Mouse (Mus musculus) hindbrain, embryonic 13.5 days (tissue): Measurements from ENCODE around the gene Atpif1. TPM values are rescaled to one million over a fixed set of nuclear protein-coding genes. Genes with fewer than 3 reads are reported as not detected.

Source experiments
- ATAC-seq: fragments of 200-750 bp; cut with Nextera tagmentation; 2 replicates; pipeline ENCODE4 v1.8.0; 2017; ENCODE audit warnings: moderate TSS enrichment; ENCODE audit not compliant: low FRiP score
- H3K27ac ChIP-seq: fragments of 300-500 bp; sonication (generic); 2 replicates; pipeline ENCODE4 v1.5.1; 2015; ENCODE audit warnings: inconsistent platforms, mild to moderate bottlenecking, moderate library complexity
- H3K27me3 ChIP-seq: fragments of 300-500 bp; sonication (generic); 2 replicates; pipeline ENCODE4 v1.6.1; 2015; ENCODE audit warnings: mild to moderate bottlenecking, inconsistent platforms
- H3K36me3 ChIP-seq: fragments of 300-500 bp; sonication (generic); 2 replicates; pipeline ENCODE4 v1.6.1; 2015; ENCODE audit warnings: mild to moderate bottlenecking, inconsistent platforms
- H3K4me1 ChIP-seq: fragments of 300-500 bp; sonication (generic); replicated peaks from 2 replicates; pipeline ENCODE4 v1.6.1; 2015; ENCODE audit warnings: inconsistent platforms
- H3K4me2 ChIP-seq: fragments of 300-500 bp; sonication (generic); 2 replicates; pipeline ENCODE4 v1.6.1; 2015; ENCODE audit warnings: inconsistent platforms, mild to moderate bottlenecking, moderate library complexity
- H3K4me3 ChIP-seq: fragments of 300-500 bp; sonication (generic); 2 replicates; pipeline ENCODE4 v1.5.1; 2015; ENCODE audit warnings: mild to moderate bottlenecking, inconsistent platforms
- H3K9ac ChIP-seq: fragments of 300-500 bp; sonication (generic); 2 replicates; pipeline ENCODE4 v1.6.1; 2015; ENCODE audit warnings: mild to moderate bottlenecking, inconsistent platforms
- H3K9me3 ChIP-seq: fragments of 300-500 bp; sonication (generic); 2 replicates; pipeline ENCODE4 v1.6.1; 2016; ENCODE audit warnings: inconsistent platforms
- WGBS: fragments of 180-500 bp; shearing (Covaris S2); methylation state at CpG from one replicate; pipeline ENCODE4 v1.1.7; 2015; 5-methylcytosine and 5-hydroxymethylcytosine counted together
- polyA plus RNA-seq: library from polyadenylated mRNA; unstranded; fragments of >200 nt; fragmentation: Nextera tagmentation; extraction: Ambion mirVana; gene quantifications from 2 replicates; pipeline ENCODE4 v1.2.1, GENCODE M21; 2015

The Atpif1 gene
- polyA plus RNA-seq, 1 experiment from 2014 or later, result 1,428 TPM

DNA sequence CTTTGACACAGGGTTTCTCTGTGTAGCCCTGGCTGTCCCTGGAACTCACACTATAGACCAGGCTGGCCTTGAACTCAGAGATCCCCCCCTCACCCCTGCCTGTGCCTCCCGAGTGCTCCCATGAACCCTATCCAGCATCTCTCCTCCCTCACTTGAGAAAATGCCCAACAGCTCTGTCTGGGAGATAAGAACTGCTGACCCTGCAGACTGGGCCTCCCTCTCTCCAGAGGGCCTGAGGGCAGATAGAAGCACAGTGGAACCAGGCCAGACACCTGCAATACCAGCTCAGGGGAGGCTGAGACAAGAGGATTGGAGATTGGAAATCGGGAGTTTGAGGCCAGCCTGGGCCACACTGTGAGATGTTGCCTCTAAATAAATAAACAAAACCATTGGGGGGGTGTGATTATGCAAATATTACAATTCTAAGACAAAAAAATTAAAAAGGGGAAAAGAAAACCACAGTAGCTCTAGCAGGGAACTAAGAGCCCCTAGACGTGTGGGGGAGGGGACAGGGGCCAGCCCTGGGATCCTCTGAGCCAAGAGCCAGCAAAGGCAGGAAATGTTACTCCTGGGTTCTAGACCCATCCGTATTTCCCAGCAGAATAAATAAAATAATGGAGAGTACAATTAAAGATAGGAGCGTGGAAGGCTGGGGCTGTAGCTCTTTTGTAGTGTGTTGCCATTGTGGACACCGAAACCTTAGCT lies 28.3 kb downstream of the Atpif1 start:
- H3K27ac ChIP-seq, result no peak overlapping the region
- no peaks in the 10 kb centered on the region for H3K27me3 ChIP-seq
- WGBS, result 59% methylated on average over 6 of the region's 6 CpGs
- no peak overlapping the region for H3K9ac ChIP-seq
- no peaks in the 10 kb centered on the region for H3K36me3 ChIP-seq
- ATAC-seq, result no peak
- no peaks in the 10 kb centered on the region for H3K9me3 ChIP-seq
- peaks cover 19% of the 10 kb centered on the region for H3K4me1 ChIP-seq
- H3K4me2 ChIP-seq, result no peak overlapping the region
- no peak overlapping the region for H3K4me3 ChIP-seq

- no peak overlapping the region for H3K27ac ChIP-seq
- no peak overlapping the region for H3K9ac ChIP-seq
- H3K36me3 ChIP-seq, result peaks cover 10% of the 10 kb centered on the region
- no peak overlapping the region for H3K4me2 ChIP-seq
- no peak for ATAC-seq
- 0 out of 2 replicates have a peak, but pooled peaks cover 8% of the 10 kb centered on the region for H3K4me1 ChIP-seq
- H3K9me3 ChIP-seq, result no peaks in the 10 kb centered on the region
- H3K27me3 ChIP-seq, result no peaks in the 10 kb centered on the region
- 82% methylated on average over 11 of the region's 11 CpGs for WGBS
- H3K4me3 ChIP-seq, result no peak overlapping the region
Measured at GRCm38 (mm10) chr4:132503344-132503743, 30.1 kb downstream of the Atpif1 start.

GRCm38 (mm10) chr4:132501639-132502038 lies 31.8 kb downstream of the Atpif1 start:
- Histone ChIP-seq H3K9ac (no peak overlapping the region), H3K4me1 (no peaks in the 10 kb centered on the region), H3K4me3 (no peak overlapping the region), H3K27ac (no peak overlapping the region), H3K27me3 (no peaks in the 10 kb centered on the region), H3K36me3 (peaks cover 24% of the 10 kb centered on the region), H3K9me3 (no peaks in the 10 kb centered on the region), H3K4me2 (no peak overlapping the region)
- ATAC-seq, result no peak
- 98% methylated on average over 6 of the region's 6 CpGs for WGBS

DNA sequence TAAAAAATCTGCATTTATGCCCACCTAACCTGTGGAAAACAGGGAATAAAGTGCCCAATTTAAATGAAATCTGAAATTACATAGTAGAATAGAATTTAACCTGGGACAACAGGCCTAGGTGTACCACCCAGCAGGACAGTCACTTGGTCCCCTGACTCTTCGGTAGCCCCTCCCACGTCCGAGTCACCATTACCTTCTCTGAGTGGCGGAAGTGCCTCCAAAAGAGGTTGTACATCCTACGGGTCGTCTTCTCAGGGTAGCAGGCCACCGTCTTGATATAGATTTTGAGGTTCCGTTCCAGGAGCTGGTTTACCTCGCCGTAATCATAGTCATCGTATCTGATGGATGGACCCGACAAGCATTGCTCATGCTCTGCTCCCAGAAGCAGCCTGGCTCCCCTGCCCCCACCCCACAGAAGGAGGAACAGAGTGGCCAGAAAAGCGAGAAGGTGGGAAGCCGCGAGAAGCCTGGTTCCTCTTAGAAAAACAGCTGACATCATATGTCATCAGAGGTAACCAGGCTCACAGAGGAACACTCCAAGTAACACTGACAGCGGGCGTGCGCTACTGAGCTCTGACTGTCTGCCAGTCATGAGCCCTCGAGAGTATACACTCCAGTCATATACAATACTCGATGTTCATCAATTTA lies 39.1 kb downstream of the Atpif1 start:
- Histone ChIP-seq H3K4me1 (peaks cover 18% of the 10 kb centered on the region), H3K27me3 (no peaks in the 10 kb centered on the region), H3K4me2 (no peak overlapping the region), H3K9ac (no peak overlapping the region), H3K4me3 (no peak overlapping the region), H3K36me3 (peaks cover 41% of the 10 kb centered on the region), H3K9me3 (no peaks in the 10 kb centered on the region), H3K27ac (no peak overlapping the region)
- ATAC-seq, result no peak
- WGBS, result 89% methylated on average over 20 of the region's 20 CpGs

- Histone ChIP-seq H3K27ac (peak overlapping the region; percentile 75), H3K27me3 (no peaks in the 10 kb centered on the region), H3K4me2 (no peak overlapping the region), H3K4me3 (no peak overlapping the region), H3K9me3 (no peaks in the 10 kb centered on the region), H3K36me3 (peaks cover 25% of the 10 kb centered on the region), H3K9ac (no peak overlapping the region), H3K4me1 (peaks cover 18% of the 10 kb centered on the region)
- ATAC-seq, result no peak
- WGBS, result 51% methylated on average over 10 of the region's 10 CpGs
Measured at GRCm38 (mm10) chr4:132492178-132493060, 41.0 kb downstream of the Atpif1 start.

DNA sequence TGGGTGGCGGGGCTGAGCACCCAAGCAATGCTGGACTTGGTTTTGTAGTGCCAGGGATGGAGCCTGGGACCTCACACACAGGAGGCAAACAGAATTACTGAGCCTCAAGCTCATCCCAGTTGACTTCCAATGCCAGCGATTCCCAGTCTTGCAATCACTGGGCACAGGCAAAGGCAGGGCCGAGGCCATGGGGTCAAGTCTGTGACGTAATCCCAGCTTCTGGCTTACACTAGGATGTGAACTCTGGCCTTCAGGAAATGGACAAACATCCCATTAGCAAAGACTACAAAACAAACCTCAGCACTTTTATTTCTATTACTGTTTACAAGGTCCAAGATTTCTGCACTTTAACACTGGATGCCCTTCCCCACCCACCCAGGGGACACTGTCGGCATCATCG lies 41.7 kb downstream of the Atpif1 start:
- WGBS, result 84% methylated on average over 6 of the region's 6 CpGs
- H3K27ac ChIP-seq, result peak overlapping the region; percentile 75; the same call in 1 of the 2 replicates

GRCm38 (mm10) chr4:132491057-132491456 lies 42.4 kb downstream of the Atpif1 start:
- Histone ChIP-seq H3K4me3 (no peak overlapping the region), H3K27ac (no peak overlapping the region), H3K9ac (no peak overlapping the region), H3K9me3 (no peaks in the 10 kb centered on the region), H3K4me2 (no peak overlapping the region), H3K27me3 (no peaks in the 10 kb centered on the region), H3K4me1 (peaks cover 18% of the 10 kb centered on the region), H3K36me3 (0 out of 2 replicates have a peak, but pooled peaks cover 13% of the 10 kb centered on the region)
- WGBS, result 94% methylated on average over 8 of the region's 8 CpGs
- no peak for ATAC-seq

More for the DNA sequence above, 41.7 kb downstream of the Atpif1 start:
- H3K36me3 ChIP-seq, result peaks cover 18% of the 10 kb centered on the region
- no peak overlapping the region for H3K9ac ChIP-seq
- H3K4me3 ChIP-seq, result no peak overlapping the region
- H3K27me3 ChIP-seq, result no peaks in the 10 kb centered on the region
- H3K4me2 ChIP-seq, result no peak overlapping the region
- ATAC-seq, result no peak
- H3K9me3 ChIP-seq, result no peaks in the 10 kb centered on the region
- peaks cover 18% of the 10 kb centered on the region for H3K4me1 ChIP-seq

- 0 out of 2 replicates have a peak, but pooled peaks cover 10% of the 10 kb centered on the region for H3K36me3 ChIP-seq
- no peaks in the 10 kb centered on the region for H3K9me3 ChIP-seq
- no peak overlapping the region for H3K4me3 ChIP-seq
- H3K4me1 ChIP-seq, result peaks cover 18% of the 10 kb centered on the region
- H3K27ac ChIP-seq, result no peak overlapping the region
- no peak overlapping the region for H3K9ac ChIP-seq
- no peaks in the 10 kb centered on the region for H3K27me3 ChIP-seq
- no peak for ATAC-seq
- H3K4me2 ChIP-seq, result no peak overlapping the region
- WGBS, result 92% methylated on average over 15 of the region's 15 CpGs
Measured at GRCm38 (mm10) chr4:132490273-132491010, 43.0 kb downstream of the Atpif1 start.

DNA sequence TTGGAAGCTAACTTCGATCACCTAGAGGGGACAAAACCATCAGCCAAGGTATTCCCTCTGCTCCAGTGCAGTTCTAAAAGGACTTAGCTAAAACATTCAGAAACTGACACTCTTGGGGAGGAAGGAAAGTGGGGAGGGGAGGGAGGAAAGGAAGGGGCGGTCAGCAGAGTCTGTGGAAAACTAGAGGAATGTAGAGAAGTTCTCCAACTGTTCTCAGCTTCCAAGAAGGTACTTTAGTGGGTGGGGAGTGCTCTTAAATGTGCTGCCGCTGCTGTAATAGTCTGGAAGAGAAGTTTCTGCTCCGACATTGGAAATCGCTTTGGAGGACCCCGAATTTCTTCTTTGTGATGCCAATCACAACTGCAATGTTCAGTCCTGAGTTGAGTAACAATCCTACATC lies 44.5 kb downstream of the Atpif1 start:
- WGBS, result 83% methylated on average over 6 of the region's 6 CpGs
- peaks cover 18% of the 10 kb centered on the region for H3K4me1 ChIP-seq
- ATAC-seq, result no peak
- H3K27ac ChIP-seq, result no peak overlapping the region
- H3K27me3 ChIP-seq, result no peaks in the 10 kb centered on the region
- no peak overlapping the region for H3K4me3 ChIP-seq
- no peak overlapping the region for H3K4me2 ChIP-seq
- 0 out of 2 replicates have a peak, but pooled peaks cover 8% of the 10 kb centered on the region for H3K36me3 ChIP-seq
- no peak overlapping the region for H3K9ac ChIP-seq
- no peaks in the 10 kb centered on the region for H3K9me3 ChIP-seq

- no peak for ATAC-seq
- Histone ChIP-seq H3K9me3 (no peaks in the 10 kb centered on the region), H3K27me3 (no peaks in the 10 kb centered on the region), H3K4me3 (no peak overlapping the region), H3K27ac (no peak overlapping the region), H3K9ac (no peak overlapping the region), H3K36me3 (0 out of 2 replicates have a peak, but pooled peaks cover 8% of the 10 kb centered on the region), H3K4me1 (peaks cover 18% of the 10 kb centered on the region), H3K4me2 (no peak overlapping the region)
- WGBS, result 86% methylated on average over 3 of the region's 3 CpGs
Measured at GRCm38 (mm10) chr4:132488521-132488920, 44.9 kb downstream of the Atpif1 start.

DNA sequence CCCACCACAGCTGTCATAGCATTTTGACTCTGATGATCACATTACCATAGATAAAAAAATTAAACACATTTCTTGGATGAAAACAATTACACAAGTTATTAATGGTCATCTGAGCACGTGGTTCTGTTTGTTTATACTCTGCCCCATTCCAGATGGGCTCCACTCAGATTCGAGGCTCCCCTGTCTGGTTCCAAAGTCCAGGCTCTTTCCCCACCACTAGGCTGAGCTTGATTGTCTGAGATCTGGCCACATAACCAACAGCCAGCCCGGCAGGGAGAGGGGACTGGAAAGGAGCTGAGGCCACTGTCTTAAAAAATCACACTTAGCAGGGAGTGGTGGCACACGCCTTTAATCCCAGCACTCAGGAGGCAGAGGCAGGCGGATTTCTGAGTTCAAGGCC lies 48.6 kb downstream of the Atpif1 start:
- Histone ChIP-seq H3K4me1 (no peaks in the 10 kb centered on the region), H3K4me3 (no peak overlapping the region), H3K36me3 (no peaks in the 10 kb centered on the region), H3K9me3 (no peaks in the 10 kb centered on the region), H3K27me3 (no peaks in the 10 kb centered on the region), H3K9ac (no peak overlapping the region), H3K4me2 (no peak overlapping the region), H3K27ac (no peak overlapping the region)
- ATAC-seq, result no peak
- 73% methylated on average over 5 of the region's 5 CpGs for WGBS

GRCm38 (mm10) chr4:132484231-132484630 lies 49.2 kb downstream of the Atpif1 start:
- H3K27me3 ChIP-seq, result no peaks in the 10 kb centered on the region
- H3K9me3 ChIP-seq, result no peaks in the 10 kb centered on the region
- no peak overlapping the region for H3K9ac ChIP-seq
- no peak overlapping the region for H3K27ac ChIP-seq
- ATAC-seq, result no peak
- 88% methylated on average over 4 of the region's 4 CpGs for WGBS
- no peak overlapping the region for H3K4me2 ChIP-seq
- no peaks in the 10 kb centered on the region for H3K36me3 ChIP-seq
- no peaks in the 10 kb centered on the region for H3K4me1 ChIP-seq
- H3K4me3 ChIP-seq, result no peak overlapping the region
